Mouse (Mus musculus): ENCODE results near the gene Dnajc2.

GRCm38 (mm10) chr5:21826370-21826769 is 41.3 kb upstream of the Dnajc2 start:
- TF ChIP-seq CTCF (IDR thresholded peaks at IDR 0.05; ENCODE audit: low read depth) (no peak), EP300 (IDR thresholded peaks at IDR 0.05; ENCODE audit: low read depth) (no peak)
